Mouse (Mus musculus): Measurements from ENCODE around the gene Nfkbib.

DNA sequence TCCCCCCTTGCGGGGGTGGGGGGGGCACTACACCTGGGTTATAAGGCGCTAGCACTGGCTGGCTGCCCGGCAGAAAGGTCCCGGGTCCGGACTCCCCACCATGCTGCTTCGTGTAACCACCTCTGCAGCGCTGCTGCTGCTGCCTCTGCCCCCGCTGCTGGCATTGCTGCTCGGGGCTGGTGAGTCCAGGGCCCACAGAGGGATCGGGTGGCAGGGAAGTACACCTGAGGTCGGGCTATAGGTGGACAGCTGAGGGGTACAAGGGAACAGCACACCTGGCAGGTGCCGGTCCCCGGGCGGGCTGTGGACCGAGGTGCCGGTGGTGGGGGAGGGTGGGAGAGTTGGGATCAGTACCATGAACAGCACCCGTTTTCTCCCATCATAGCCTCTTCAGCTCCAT lies 11.2 kb downstream of the Nfkbib start, which contains the start of gene Ccer2:
- TF ChIP-seq POLR2A (IDR thresholded peaks at IDR 0.05; ENCODE audit: borderline replicate concordance, low read depth, low read length) (no peak), CTCF (IDR thresholded peaks at IDR 0.05; ENCODE audit: low read depth, low read length) (no peak)
